In genomic region chr14:108911138-108911841, GRCm38 (mm10) we compare ENCODE assay signal across 8 mouse cellular contexts. TPM values are rescaled to one million over a fixed set of nuclear protein-coding genes. Genes with fewer than 3 reads are reported as not detected.
DNase-seq lines count a peak whose midpoint lies in the region; ATAC-seq and TF ChIP-seq lines count a peak whose summit lies in the region.

No protein-coding gene starts in this region.

- H3K9me3 ChIP-seq in heart, embryonic 10.5 days, result no peaks in the 10 kb centered on the region
- no peaks in the 10 kb centered on the region for H3K9me3 ChIP-seq in midbrain, embryonic 16.5 days (replicated peaks; ENCODE audit: control insufficient read depth, low read length, poor library complexity, severe bottlenecking)

- no peaks in the 10 kb centered on the region for H3K36me3 ChIP-seq in heart, embryonic 10.5 days
- no peaks in the 10 kb centered on the region for H3K36me3 ChIP-seq in heart, adult 2 months (ENCODE audit: control insufficient read depth, insufficient read depth, low read length)
- H3K36me3 ChIP-seq in midbrain, embryonic 16.5 days (ENCODE audit: control insufficient read depth, insufficient read depth, low read length), result no peaks in the 10 kb centered on the region

- no peak overlapping the region for H3K27ac ChIP-seq in heart, embryonic 10.5 days
- no peak overlapping the region for H3K27ac ChIP-seq in heart, adult 2 months
- H3K27ac ChIP-seq in cerebellum, adult 2 months (ENCODE audit: insufficient read depth, low read length), result peak overlapping the region; percentile 58
- peak overlapping the region; percentile 94 for H3K27ac ChIP-seq in midbrain, embryonic 16.5 days (ENCODE audit: low read length)

- peaks cover 12% of the 10 kb centered on the region; the same call in 1 of the 2 replicates for H3K4me1 ChIP-seq in heart, embryonic 10.5 days
- H3K4me1 ChIP-seq in heart, adult 2 months (ENCODE audit: control insufficient read depth, insufficient read depth, low read length), result no peaks in the 10 kb centered on the region; the same call in 1 of the 2 replicates
- no peaks in the 10 kb centered on the region for H3K4me1 ChIP-seq in cerebellum, adult 2 months (ENCODE audit: control insufficient read depth, insufficient read depth, low read length)
- peaks cover 8% of the 10 kb centered on the region for H3K4me1 ChIP-seq in midbrain, embryonic 16.5 days (ENCODE audit: control insufficient read depth, insufficient read depth, low read length)

- DNase-seq in heart, embryonic 10.5 days (ENCODE audit: low spot score), result peak; percentile 75
- DNase-seq in heart, adult 2 months, result no peak
- DNase-seq in cerebellum, adult 2 months, result peak; percentile 87 to 90
- peak; percentile 72 to 86 for DNase-seq in frontal cortex, adult 2 months (ENCODE audit: extremely low spot score in 1 of 2, low spot score in 1 of 2)
- peak; percentile 62 for DNase-seq in left cerebral cortex, adult 11 months (ENCODE audit: low spot score)
- no peak for DNase-seq in ovary, postnatal 10 days (ENCODE audit: low spot score)
- DNase-seq in spleen, postnatal 4 days (ENCODE audit: low spot score in 2 of 2), result no peak

- no peak overlapping the region for H3K9ac ChIP-seq in heart, adult 2 months (ENCODE audit: low read depth, low read length)
- H3K9ac ChIP-seq in midbrain, embryonic 16.5 days (ENCODE audit: low read depth, low read length), result peak overlapping the region; percentile 76

- WGBS in heart, embryonic 10.5 days, result 1% methylated on average over 24 of the region's 24 CpGs
- WGBS in heart, adult 2 months, result 3% methylated on average over 24 of the region's 24 CpGs
- under 1% methylated on average over 24 of the region's 24 CpGs for WGBS in cerebellum, adult 2 months
- 1% methylated on average over 24 of the region's 24 CpGs for WGBS in midbrain, embryonic 16.5 days

- peak overlapping the region; percentile 55 for H3K4me3 ChIP-seq in heart, embryonic 10.5 days
- no peak overlapping the region for H3K4me3 ChIP-seq in heart, adult 2 months
- peak overlapping the region; percentile 70 for H3K4me3 ChIP-seq in cerebellum, adult 2 months (replicated peaks; ENCODE audit: insufficient read depth, low read depth, low read length)
- peak overlapping the region; percentile 65 for H3K4me3 ChIP-seq in midbrain, embryonic 16.5 days (ENCODE audit: low read depth, low read length)

- peak overlapping the region; percentile 87 for H3K4me2 ChIP-seq in midbrain, embryonic 16.5 days (ENCODE audit: low read length)

- peak; percentile 25 for ATAC-seq in midbrain, embryonic 16.5 days

- H3K79me2 ChIP-seq in heart, adult 2 months (replicated peaks; ENCODE audit: control insufficient read depth, insufficient read depth, low read length), result no peaks in the 10 kb centered on the region

- no peak for TF ChIP-seq CTCF in heart, adult 2 months (IDR thresholded peaks at IDR 0.05)
- no peak for TF ChIP-seq CTCF in cerebellum, adult 2 months (IDR thresholded peaks at IDR 0.05; ENCODE audit: borderline replicate concordance, insufficient read depth, low read depth, low read length)

- intact Hi-C loops in heart, adult 2 months (cut with DNase I), result no loop called here

- TF ChIP-seq EP300 in heart, adult 2 months (IDR thresholded peaks at IDR 0.05; ENCODE audit: insufficient read depth, low read depth, low read length), result no peak

- no peak for TF ChIP-seq POLR2A in heart, adult 2 months (IDR thresholded peaks at IDR 0.05; ENCODE audit: insufficient read depth, low read depth, low read length)
- TF ChIP-seq POLR2A in cerebellum, adult 2 months (IDR thresholded peaks at IDR 0.05; ENCODE audit: borderline replicate concordance, insufficient read depth, low read length), result no peak

- H3K27me3 ChIP-seq in heart, embryonic 10.5 days (ENCODE audit: insufficient read depth, poor library complexity, severe bottlenecking), result peaks cover 43% of the 10 kb centered on the region
- H3K27me3 ChIP-seq in heart, adult 2 months (ENCODE audit: control insufficient read depth, insufficient read depth, low read length), result peaks cover 6% of the 10 kb centered on the region
- H3K27me3 ChIP-seq in cerebellum, adult 2 months (ENCODE audit: control insufficient read depth, insufficient read depth, low read length), result no peaks in the 10 kb centered on the region
- H3K27me3 ChIP-seq in midbrain, embryonic 16.5 days (ENCODE audit: control insufficient read depth, insufficient read depth, low read depth, low read length), result no peaks in the 10 kb centered on the region

RNA-seq across cellular contexts. Expression of gene Slitrk1, which starts 2.7 kb away (rescaled TPM):
- 0.06 TPM in 1 of 2 replicates, not detected in the other for polyA plus RNA-seq in heart, embryonic 10.5 days (2016; fragmentation: Nextera tagmentation; extraction: Ambion mirVana)
- total RNA-seq in heart, adult 2 months (2021), result not detected
- not detected in 2 replicates for polyA plus RNA-seq in heart, adult 2 months (2012; rRNA removed)
- 34.6 and 36.7 TPM in 2 replicates for polyA plus RNA-seq in cerebellum, adult 2 months (2012; rRNA removed)
- polyA plus RNA-seq in frontal cortex, adult 2 months (2012; rRNA removed), result 32.2 and 36.3 TPM in 2 replicates
- 30.4 and 32.3 TPM in 2 replicates for polyA plus RNA-seq in midbrain, embryonic 16.5 days (2015; fragmentation: Nextera tagmentation; extraction: Ambion mirVana)

Comparison
In these comparisons a context has a peak if more than half of its experiments do, and no peak if none do; other contexts are left out.
1. DNase-seq: peak in heart, embryonic 10.5 days (single experiment), cerebellum, adult 2 months (2 of 2), frontal cortex, adult 2 months (2 of 2) and left cerebral cortex, adult 11 months (single experiment); none in heart, adult 2 months (0 of 2), ovary, postnatal 10 days (single experiment) and spleen, postnatal 4 days (0 of 2).
2. H3K27ac ChIP-seq: peak in cerebellum, adult 2 months (single experiment) and midbrain, embryonic 16.5 days (single experiment); none in heart, embryonic 10.5 days (single experiment) and heart, adult 2 months (single experiment).
3. RNA of gene Slitrk1, which starts 2.7 kb away (polyA plus RNA-seq): 32.2 to 36.3 TPM in frontal cortex, adult 2 months, 34.6 to 36.7 TPM in cerebellum, adult 2 months and 30.4 to 32.3 TPM in midbrain, embryonic 16.5 days; 0.06 TPM in heart, embryonic 10.5 days and not detected in heart, adult 2 months; every median in the first group is over 10 times any median in the second.